ENCODE assay signal across 26 mouse cellular contexts in genomic region chr19:44104393-44104792, GRCm38 (mm10). TPM values are rescaled to one million over a fixed set of nuclear protein-coding genes. Genes with fewer than 3 reads are reported as not detected.
A peak's percentile ranks its signal among the peaks of the same experiment; 100 is the strongest.
DNase-seq lines count a peak whose midpoint lies in the region; ATAC-seq and TF ChIP-seq lines count a peak whose summit lies in the region.
"Had no signal": no experiment of that assay in that cellular context is flagged by ENCODE, and none has a peak within 500 bp of the region (broad histone marks: within the 10 kb centered on the region; RNA-seq: fewer than 3 reads in every experiment).

No protein-coding gene starts in this region.

- TF ChIP-seq POLR2A in small intestine, adult 2 months (IDR thresholded peaks at IDR 0.05; ENCODE audit: low read depth, low read length) = no peak

- 55% methylated on average over 1 of the region's 1 CpGs for WGBS in small intestine, adult 2 months
- WGBS in kidney, embryonic 16.5 days = 92% methylated on average over 1 of the region's 1 CpGs

- no peaks in the 10 kb centered on the region for H3K27me3 ChIP-seq in small intestine, adult 2 months (ENCODE audit: control insufficient read depth, insufficient read depth, low read length)
- H3K27me3 ChIP-seq in kidney, embryonic 16.5 days (ENCODE audit: insufficient read depth, low read length) = no peaks in the 10 kb centered on the region
- H3K27me3 ChIP-seq: CH12.LX; forebrain, embryonic 13.5 days; heart, embryonic 13.5 days had no signal

- H3K4me3 ChIP-seq in small intestine, adult 2 months (ENCODE audit: low read depth, low read length) = no peak overlapping the region
- no peak overlapping the region for H3K4me3 ChIP-seq in kidney, embryonic 16.5 days (ENCODE audit: low read length)
- H3K4me3 ChIP-seq: forebrain, embryonic 10.5 days; forebrain, embryonic 13.5 days; heart, embryonic 13.5 days had no signal

- no peak overlapping the region for H3K4me2 ChIP-seq in kidney, embryonic 16.5 days (replicated peaks; ENCODE audit: low read depth, low read length)
- H3K4me2 ChIP-seq: forebrain, embryonic 13.5 days; heart, embryonic 13.5 days; hindbrain, embryonic 14.5 days had no signal

- H3K9me3 ChIP-seq in kidney, embryonic 16.5 days (ENCODE audit: low read length) = no peaks in the 10 kb centered on the region
- H3K9me3 ChIP-seq: forebrain, embryonic 10.5 days; forebrain, embryonic 13.5 days; G1E; heart, embryonic 13.5 days had no signal

- no peak for TF ChIP-seq CTCF in small intestine, adult 2 months (IDR thresholded peaks at IDR 0.05; ENCODE audit: extremely low read depth, insufficient read length, insufficient replicate concordance, low read depth, low read length)

- H3K4me1 ChIP-seq in small intestine, adult 2 months (ENCODE audit: control insufficient read depth, insufficient read depth, insufficient read length, low read length) = peaks cover 8% of the 10 kb centered on the region; the same call in 1 of the 2 replicates
- peaks cover 23% of the 10 kb centered on the region for H3K4me1 ChIP-seq in kidney, embryonic 16.5 days (ENCODE audit: insufficient read depth, low read length)

- no peak overlapping the region for H3K9ac ChIP-seq in kidney, embryonic 16.5 days (replicated peaks; ENCODE audit: low read length)
- H3K9ac ChIP-seq: forebrain, embryonic 13.5 days; heart, embryonic 13.5 days; hindbrain, embryonic 14.5 days had no signal

- ATAC-seq in megakaryocyte, adult 5-6 weeks (ENCODE audit: poor library complexity, severe bottlenecking) = 0 out of 2 replicates have a peak, but pooled peaks have one; percentile 36
- ATAC-seq in kidney, embryonic 16.5 days (ENCODE audit: low FRiP score, low TSS enrichment) = no peak
- ATAC-seq: forebrain, embryonic 13.5 days; forebrain, embryonic 16.5 days; hindbrain, postnatal 0 days; inflammation-experienced regulatory T-cells, adult 6 months had no signal

- peak overlapping the region; percentile 36; the same call in 1 of the 2 replicates for H3K27ac ChIP-seq in small intestine, adult 2 months (ENCODE audit: insufficient read depth, low read depth, low read length)
- H3K27ac ChIP-seq in kidney, embryonic 16.5 days (ENCODE audit: low read length) = no peak overlapping the region
- H3K27ac ChIP-seq: forebrain, embryonic 10.5 days; forebrain, embryonic 13.5 days; heart, embryonic 13.5 days; hindbrain, embryonic 14.5 days; hindbrain, postnatal 0 days had no signal

- peaks cover 15% of the 10 kb centered on the region for H3K36me3 ChIP-seq in small intestine, adult 2 months (ENCODE audit: control insufficient read depth, insufficient read depth, low read length)
- peaks cover 8% of the 10 kb centered on the region for H3K36me3 ChIP-seq in kidney, embryonic 16.5 days (ENCODE audit: insufficient read depth, low read length)

- DNase-seq in 416B (ENCODE audit: low read depth) (peak; percentile 24), A20 (ENCODE audit: low read depth, low spot score) (peak; percentile 12)
- no peak for DNase-seq in ovary, postnatal 36 days (ENCODE audit: low spot score)
- DNase-seq: adrenal gland, adult 2 months; adrenal gland, postnatal 14 days; B cell, adult 2 months; cerebellum, adult 11 months; cerebellum, adult 2 months; cerebellum, adult 9-11 months; gastrocnemius, postnatal 10 days; gastrocnemius, postnatal 36 days; heart, adult 18-20 months; heart, postnatal 14 days; heart, postnatal 4 days had no signal

RNA-seq across cellular contexts. Expression of gene Chuk, which starts 2.9 kb away (rescaled TPM):
- 48.1 and 59.7 TPM in 2 replicates for total RNA-seq in megakaryocyte, adult 5-6 weeks (2015)
- total RNA-seq in megakaryocyte, adult 5-6 weeks (2017) = 70.6 and 82.9 TPM in 2 replicates
- 5.1 and 12.4 TPM in 2 replicates for polyA plus RNA-seq in small intestine, adult 2 months (2012; rRNA removed)
- 52.6 and 55.1 TPM in 2 replicates for polyA plus RNA-seq in kidney, embryonic 16.5 days (2015; fragmentation: Nextera tagmentation; extraction: Ambion mirVana)

RNA-seq across cellular contexts. Expression of gene Cwf19l1, which starts 31.3 kb away (rescaled TPM):
- total RNA-seq in megakaryocyte, adult 5-6 weeks (2015) = 16.8 and 17.0 TPM in 2 replicates
- total RNA-seq in megakaryocyte, adult 5-6 weeks (2017) = 19.0 and 30.9 TPM in 2 replicates
- polyA plus RNA-seq in small intestine, adult 2 months (2012; rRNA removed) = 0.77 and 1.7 TPM in 2 replicates
- polyA plus RNA-seq in kidney, embryonic 16.5 days (2015; fragmentation: Nextera tagmentation; extraction: Ambion mirVana) = 35.9 and 37.5 TPM in 2 replicates

RNA-seq across cellular contexts. Expression of gene Erlin1, which starts 34.8 kb away (rescaled TPM):
- total RNA-seq in megakaryocyte, adult 5-6 weeks (2015) = 84.7 and 84.8 TPM in 2 replicates
- total RNA-seq in megakaryocyte, adult 5-6 weeks (2017) = 59.4 and 67.0 TPM in 2 replicates
- polyA plus RNA-seq in small intestine, adult 2 months (2012; rRNA removed) = 4.1 and 10.9 TPM in 2 replicates
- 57.7 and 58.1 TPM in 2 replicates for polyA plus RNA-seq in kidney, embryonic 16.5 days (2015; fragmentation: Nextera tagmentation; extraction: Ambion mirVana)

RNA-seq across cellular contexts. Expression of gene Bloc1s2, which starts 41.9 kb away (rescaled TPM):
- 145 and 151 TPM in 2 replicates for total RNA-seq in megakaryocyte, adult 5-6 weeks (2015)
- 55.1 and 81.9 TPM in 2 replicates for total RNA-seq in megakaryocyte, adult 5-6 weeks (2017)
- polyA plus RNA-seq in small intestine, adult 2 months (2012; rRNA removed) = 5.1 and 13.0 TPM in 2 replicates
- 82.8 and 85.1 TPM in 2 replicates for polyA plus RNA-seq in kidney, embryonic 16.5 days (2015; fragmentation: Nextera tagmentation; extraction: Ambion mirVana)

Comparison
In these comparisons a context has a peak if more than half of its experiments do, and no peak if none do; other contexts are left out.
1. RNA of gene Cwf19l1, which starts 31.3 kb away (polyA plus RNA-seq): 35.9 to 37.5 TPM in kidney, embryonic 16.5 days; 0.77 to 1.7 TPM in small intestine, adult 2 months; every median in the first group is over 10 times any median in the second.